Mouse (Mus musculus) pancreas, adult 10 weeks (tissue): ENCODE results near the gene Nap1l3. TPM values are rescaled to one million over a fixed set of nuclear protein-coding genes. Genes with fewer than 3 reads are reported as not detected.

Experiments
- polyA plus RNA-seq: library from polyadenylated mRNA; stranded (reverse); fragments of 350-450 nt; fragmentation: Illumina TruSeq; extraction: RNeasy Lipid Tissue Mini Kit (QIAGEN cat#74804); gene quantifications from one replicate; pipeline ENCODE4 v1.2.3, GENCODE M21; 2015; ENCODE audit warnings: low read depth, low replicate concordance; ENCODE audit not compliant: insufficient read depth

Nap1l3 gene
- not detected for polyA plus RNA-seq

DNA sequence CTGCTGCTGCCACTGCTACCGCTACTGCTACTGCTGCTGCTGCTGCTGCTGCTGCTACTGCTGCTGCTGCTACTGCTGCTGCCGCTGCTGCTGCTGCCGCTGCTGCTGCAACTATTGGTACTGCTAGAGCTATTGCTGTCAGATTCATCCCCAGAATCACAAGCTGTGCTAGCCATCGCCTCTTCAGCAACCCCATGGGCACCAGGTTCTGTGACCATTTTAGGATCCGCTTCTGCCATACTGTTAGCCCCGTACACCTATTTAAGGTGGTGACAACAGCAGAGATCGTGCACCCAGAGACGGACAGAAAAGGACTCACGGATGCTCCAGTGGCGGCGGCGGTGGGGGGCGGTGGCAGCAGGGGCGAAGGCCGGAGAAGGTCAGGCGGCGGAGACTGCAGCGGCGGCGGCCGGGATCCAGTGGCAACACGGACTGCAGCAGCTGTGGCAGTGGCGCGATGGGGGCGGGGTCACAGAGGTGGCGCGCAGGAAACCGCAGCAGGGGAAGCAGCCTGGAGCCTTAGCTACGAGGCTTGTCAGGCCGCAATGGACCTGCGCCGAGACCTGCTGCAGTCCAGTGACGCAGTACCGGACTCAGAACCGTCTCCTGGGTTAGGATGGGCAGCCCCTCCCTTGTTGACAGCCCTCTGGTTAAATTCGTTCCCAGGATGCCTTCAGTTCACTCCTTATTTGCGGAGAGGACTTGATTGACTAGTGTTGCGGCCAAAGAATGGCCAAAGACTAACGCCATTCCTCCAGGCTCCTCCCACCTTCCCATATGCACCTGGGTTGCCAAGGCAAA, at the start of gene Nap1l3:
Nap1l3 (minus strand) TSS at position 621 of the 801 bp plus-strand sequence.

